ENCODE assay signal across 16 mouse cellular contexts in genomic region chr8:13037569-13037968, GRCm38 (mm10). TPM values are rescaled to one million over a fixed set of nuclear protein-coding genes. Genes with fewer than 3 reads are reported as not detected.
A peak's percentile ranks its signal among the peaks of the same experiment; 100 is the strongest.
DNase-seq lines count a peak whose midpoint lies in the region; ATAC-seq and TF ChIP-seq lines count a peak whose summit lies in the region.
"Had no signal": no experiment of that assay in that cellular context is flagged by ENCODE, and none has a peak within 500 bp of the region (broad histone marks: within the 10 kb centered on the region; RNA-seq: fewer than 3 reads in every experiment).

No protein-coding gene starts in this region.

- intact Hi-C loops in gastrocnemius, adult 2 months (cut with DNase I), result no loop called here

- no peaks in the 10 kb centered on the region for H3K9me3 ChIP-seq in kidney, postnatal 0 days (replicated peaks; ENCODE audit: low read length)
- no peaks in the 10 kb centered on the region for H3K9me3 ChIP-seq in limb, embryonic 10.5 days (replicated peaks)
- H3K9me3 ChIP-seq in stomach, embryonic 15.5 days, result no peaks in the 10 kb centered on the region
- H3K9me3 ChIP-seq: forebrain, embryonic 13.5 days; G1E; neural tube, embryonic 12.5 days had no signal

- no peak overlapping the region for H3K9ac ChIP-seq in kidney, postnatal 0 days (ENCODE audit: low read depth, low read length)
- no peak overlapping the region for H3K9ac ChIP-seq in stomach, embryonic 15.5 days
- H3K9ac ChIP-seq: forebrain, embryonic 13.5 days; neural tube, embryonic 12.5 days had no signal

- ATAC-seq in kidney, postnatal 0 days (replicated peaks; ENCODE audit: low FRiP score, low read depth), result peak; percentile 30
- ATAC-seq in stomach, embryonic 15.5 days (ENCODE audit: insufficient read depth, low FRiP score, low read depth), result peak; percentile 73; the same call in 1 of the 2 replicates
- ATAC-seq: forebrain, embryonic 13.5 days had no signal

- no peak for TF ChIP-seq CTCF in kidney, postnatal 0 days (IDR thresholded peaks at IDR 0.05; ENCODE audit: low read depth)
- TF ChIP-seq CTCF in gastrocnemius, adult 2 months (IDR thresholded peaks at IDR 0.05), result no peak

- no peaks in the 10 kb centered on the region for H3K4me1 ChIP-seq in kidney, postnatal 0 days (replicated peaks; ENCODE audit: insufficient read depth, low read length)
- peaks cover 14% of the 10 kb centered on the region for H3K4me1 ChIP-seq in limb, embryonic 10.5 days
- no peaks in the 10 kb centered on the region; the same call in 1 of the 2 replicates for H3K4me1 ChIP-seq in stomach, embryonic 15.5 days
- H3K4me1 ChIP-seq: neural tube, embryonic 12.5 days had no signal

- H3K4me3 ChIP-seq in kidney, postnatal 0 days (replicated peaks; ENCODE audit: low read depth, low read length), result no peak overlapping the region
- H3K4me3 ChIP-seq in limb, embryonic 10.5 days, result no peak overlapping the region
- no peak overlapping the region for H3K4me3 ChIP-seq in stomach, embryonic 15.5 days (replicated peaks)
- H3K4me3 ChIP-seq in gastrocnemius, adult 2 months, result no peak overlapping the region
- H3K4me3 ChIP-seq: forebrain, embryonic 13.5 days; neural tube, embryonic 12.5 days had no signal

- peak; percentile 49 for DNase-seq in adrenal gland, adult 2 months
- DNase-seq in adrenal gland, postnatal 25 days, result no peak
- DNase-seq in kidney, postnatal 0 days (ENCODE audit: low spot score), result no peak
- DNase-seq in kidney, adult 18-20 months, result no peak
- no peak for DNase-seq in limb, embryonic 10.5 days (ENCODE audit: low spot score)
- no peak for DNase-seq in gastrocnemius, adult 2 months
- no peak for DNase-seq in layer of hippocampus, postnatal 36 days
- DNase-seq: cerebellum, adult 11 months; right cerebral cortex, postnatal 14 days had no signal

- 33% methylated on average over 5 of the region's 5 CpGs for WGBS in kidney, postnatal 0 days
- WGBS in limb, embryonic 10.5 days, result 59% methylated on average over 5 of the region's 5 CpGs
- 46% methylated on average over 5 of the region's 5 CpGs for WGBS in stomach, embryonic 15.5 days

- H3K27me3 ChIP-seq in kidney, postnatal 0 days (ENCODE audit: insufficient read depth, low read length), result no peaks in the 10 kb centered on the region
- no peaks in the 10 kb centered on the region for H3K27me3 ChIP-seq in limb, embryonic 10.5 days (ENCODE audit: low read depth, poor library complexity, severe bottlenecking)
- no peaks in the 10 kb centered on the region for H3K27me3 ChIP-seq in stomach, embryonic 15.5 days (replicated peaks)
- H3K27me3 ChIP-seq: forebrain, embryonic 13.5 days; neural tube, embryonic 12.5 days had no signal

- H3K36me3 ChIP-seq in kidney, postnatal 0 days (ENCODE audit: insufficient read depth, low read length), result no peaks in the 10 kb centered on the region
- H3K36me3 ChIP-seq in limb, embryonic 10.5 days, result no peaks in the 10 kb centered on the region
- H3K36me3 ChIP-seq in stomach, embryonic 15.5 days, result no peaks in the 10 kb centered on the region
- H3K36me3 ChIP-seq: G1E; neural tube, embryonic 12.5 days had no signal

- H3K27ac ChIP-seq in kidney, postnatal 0 days, result no peak overlapping the region
- peak overlapping the region; percentile 8; the same call in 1 of the 2 replicates for H3K27ac ChIP-seq in limb, embryonic 10.5 days
- no peak overlapping the region for H3K27ac ChIP-seq in stomach, embryonic 15.5 days
- no peak overlapping the region for H3K27ac ChIP-seq in gastrocnemius, adult 2 months
- H3K27ac ChIP-seq: forebrain, embryonic 13.5 days; neural tube, embryonic 12.5 days had no signal

- H3K4me2 ChIP-seq in kidney, postnatal 0 days (ENCODE audit: low read length), result no peak overlapping the region
- H3K4me2 ChIP-seq in stomach, embryonic 15.5 days, result no peak overlapping the region
- H3K4me2 ChIP-seq: forebrain, embryonic 13.5 days; neural tube, embryonic 12.5 days had no signal

RNA-seq across cellular contexts. Expression of gene F10, which starts 0.5 kb away (rescaled TPM):
- total RNA-seq in adrenal gland, adult 2 months (2021), result 1 to 10 TPM in 1 of 2 experiments, under 1 TPM in 1; 0.66 to 4.1 TPM
- polyA plus RNA-seq in adrenal gland, adult 2 months (2012; rRNA removed), result 0.17 and 0.52 TPM in 2 replicates
- 0.43 and 4.4 TPM in 2 replicates for total RNA-seq in adrenal gland, postnatal 25 days (2021)
- 5.3 and 7.0 TPM in 2 replicates for polyA plus RNA-seq in kidney, postnatal 0 days (2015; fragmentation: Nextera tagmentation; extraction: Ambion mirVana)
- polyA plus RNA-seq in limb, embryonic 10.5 days (2016; fragmentation: Nextera tagmentation; extraction: Ambion mirVana), result 0.53 and 0.64 TPM in 2 replicates
- polyA plus RNA-seq in stomach, embryonic 15.5 days (2015; fragmentation: Nextera tagmentation; extraction: Ambion mirVana), result 8.9 and 15.3 TPM in 2 replicates
- not detected for total RNA-seq in gastrocnemius, adult 2 months (2021)
- total RNA-seq in layer of hippocampus, postnatal 36 days (2021), result not detected
- total RNA-seq: left cerebral cortex, postnatal 25 days had no signal
- polyA plus RNA-seq: G1E had no signal

RNA-seq across cellular contexts. Expression of gene F7, which starts 11.7 kb away (rescaled TPM):
- 1 to 10 TPM in 1 of 2 experiments, under 1 TPM in 1; 0.24 to 1.8 TPM for total RNA-seq in adrenal gland, adult 2 months (2021)
- 0.12 and 0.33 TPM in 2 replicates for polyA plus RNA-seq in adrenal gland, adult 2 months (2012; rRNA removed)
- total RNA-seq in adrenal gland, postnatal 25 days (2021), result 0.61 and 0.67 TPM in 2 replicates
- 0.05 and 0.09 TPM in 2 replicates for polyA plus RNA-seq in kidney, postnatal 0 days (2015; fragmentation: Nextera tagmentation; extraction: Ambion mirVana)
- polyA plus RNA-seq in limb, embryonic 10.5 days (2016; fragmentation: Nextera tagmentation; extraction: Ambion mirVana), result not detected in 2 replicates
- polyA plus RNA-seq in stomach, embryonic 15.5 days (2015; fragmentation: Nextera tagmentation; extraction: Ambion mirVana), result 0.61 and 0.99 TPM in 2 replicates
- not detected for total RNA-seq in gastrocnemius, adult 2 months (2021)
- under 1 TPM in 1 of 2 experiments, not detected in 1; 0.17 TPM for total RNA-seq in layer of hippocampus, postnatal 36 days (2021)
- total RNA-seq: left cerebral cortex, postnatal 25 days; megakaryocyte-erythroid progenitor cell, adult 5-6 weeks had no signal
- polyA plus RNA-seq: G1E; stomach, embryonic 14.5 days had no signal

RNA-seq across cellular contexts. Expression of gene Proz, which starts 23.1 kb away (rescaled TPM):
- under 1 TPM in 1 of 2 experiments, not detected in 1; 0.75 TPM for total RNA-seq in adrenal gland, adult 2 months (2021)
- polyA plus RNA-seq in adrenal gland, adult 2 months (2012; rRNA removed), result 0.16 TPM in 1 of 2 replicates, not detected in the other
- 1.7 TPM in 1 of 2 replicates, not detected in the other for total RNA-seq in adrenal gland, postnatal 25 days (2021)
- polyA plus RNA-seq in kidney, postnatal 0 days (2015; fragmentation: Nextera tagmentation; extraction: Ambion mirVana), result 1.4 and 1.7 TPM in 2 replicates
- polyA plus RNA-seq in limb, embryonic 10.5 days (2016; fragmentation: Nextera tagmentation; extraction: Ambion mirVana), result 0.20 and 0.33 TPM in 2 replicates
- polyA plus RNA-seq in stomach, embryonic 15.5 days (2015; fragmentation: Nextera tagmentation; extraction: Ambion mirVana), result 2.9 and 3.4 TPM in 2 replicates
- not detected for total RNA-seq in gastrocnemius, adult 2 months (2021)
- total RNA-seq in layer of hippocampus, postnatal 36 days (2021), result not detected
- total RNA-seq: left cerebral cortex, postnatal 25 days; megakaryocyte-erythroid progenitor cell, adult 5-6 weeks had no signal
- polyA plus RNA-seq: G1E had no signal
